Mouse (Mus musculus) neural tube, embryonic 12.5 days (tissue): ENCODE data around the gene Rbks. TPM values are rescaled to one million over a fixed set of nuclear protein-coding genes. Genes with fewer than 3 reads are reported as not detected.
"Not testable (repeated sequence)": the region's sequence is repeated elsewhere in the genome, so short reads cannot be mapped to it uniquely, and the experiment has no call there.

Experiments
- ATAC-seq: fragments of 200-750 bp; cut with Nextera tagmentation; 2 replicates; pipeline ENCODE4 v1.8.0; 2017; ENCODE audit warnings: low read depth, mild to moderate bottlenecking, moderate TSS enrichment, moderate library complexity; ENCODE audit not compliant: low FRiP score
- H3K27ac ChIP-seq: fragments of 300-500 bp; sonication (generic); 2 replicates; pipeline ENCODE4 v1.5.1; 2016
- H3K27me3 ChIP-seq: fragments of 300-500 bp; sonication (generic); replicated peaks from 2 replicates; pipeline ENCODE4 v1.6.1; 2016; ENCODE audit warnings: mild to moderate bottlenecking
- H3K36me3 ChIP-seq: fragments of 300-500 bp; sonication (generic); 2 replicates; pipeline ENCODE4 v1.6.1; 2016; ENCODE audit warnings: mild to moderate bottlenecking
- H3K4me1 ChIP-seq: fragments of 300-500 bp; sonication (generic); 2 replicates; pipeline ENCODE4 v1.6.1; 2016
- H3K4me2 ChIP-seq: fragments of 300-500 bp; sonication (generic); replicated peaks from 2 replicates; pipeline ENCODE4 v1.6.1; 2016; ENCODE audit warnings: mild to moderate bottlenecking
- H3K4me3 ChIP-seq: fragments of 300-500 bp; sonication (generic); 2 replicates; pipeline ENCODE4 v1.5.1; 2016
- H3K9ac ChIP-seq: fragments of 300-500 bp; sonication (generic); 2 replicates; pipeline ENCODE4 v1.6.1; 2016; ENCODE audit warnings: mild to moderate bottlenecking
- H3K9me3 ChIP-seq: fragments of 300-500 bp; sonication (generic); 2 replicates; pipeline ENCODE4 v1.6.1; 2016; ENCODE audit warnings: mild to moderate bottlenecking
- WGBS: fragments of 180-500 bp; shearing (Covaris S2); methylation state at CpG from one replicate; pipeline ENCODE4 v1.1.7; 2016; 5-methylcytosine and 5-hydroxymethylcytosine counted together
- microRNA-seq: library from miRNA; unstranded; fragments of <30 nt; microRNA quantifications from one replicate; pipeline ENCODE4, GENCODE M21; 2017
- polyA plus RNA-seq: library from polyadenylated mRNA; unstranded; fragments of >200 nt; fragmentation: Nextera tagmentation; extraction: Ambion mirVana; gene quantifications from 2 replicates; pipeline ENCODE4 v1.2.1, GENCODE M21; 2016

Rbks gene
- polyA plus RNA-seq, 1 experiment from 2014 or later, result 2.2 TPM

GRCm38 (mm10) chr5:31591122-31591521 lies 106.3 kb downstream of the Rbks start:
- ATAC-seq, result no peak
- 94% methylated on average over 7 of the region's 7 CpGs for WGBS

GRCm38 (mm10) chr5:31589711-31590319 lies 107.6 kb downstream of the Rbks start:
- ATAC-seq, result no peak
- Histone ChIP-seq H3K36me3 (no peaks in the 10 kb centered on the region), H3K27ac (no peak overlapping the region), H3K4me3 (no peak overlapping the region), H3K4me2 (no peak overlapping the region), H3K27me3 (no peaks in the 10 kb centered on the region), H3K4me1 (peaks cover 5% of the 10 kb centered on the region), H3K9ac (no peak overlapping the region), H3K9me3 (0 out of 2 replicates have a peak, but pooled peaks cover 6% of the 10 kb centered on the region)
- WGBS, result 67% methylated on average over 14 of the region's 14 CpGs

More at GRCm38 (mm10) chr5:31591122-31591521, 106.3 kb downstream of the Rbks start:
- H3K4me3 ChIP-seq, result no peak overlapping the region
- H3K4me1 ChIP-seq, result peaks cover 5% of the 10 kb centered on the region
- H3K27ac ChIP-seq, result no peak overlapping the region
- no peaks in the 10 kb centered on the region for H3K36me3 ChIP-seq
- no peak overlapping the region for H3K4me2 ChIP-seq
- H3K9ac ChIP-seq, result no peak overlapping the region
- no peaks in the 10 kb centered on the region for H3K27me3 ChIP-seq
- H3K9me3 ChIP-seq, result 0 out of 2 replicates have a peak, but pooled peaks cover 6% of the 10 kb centered on the region

DNA sequence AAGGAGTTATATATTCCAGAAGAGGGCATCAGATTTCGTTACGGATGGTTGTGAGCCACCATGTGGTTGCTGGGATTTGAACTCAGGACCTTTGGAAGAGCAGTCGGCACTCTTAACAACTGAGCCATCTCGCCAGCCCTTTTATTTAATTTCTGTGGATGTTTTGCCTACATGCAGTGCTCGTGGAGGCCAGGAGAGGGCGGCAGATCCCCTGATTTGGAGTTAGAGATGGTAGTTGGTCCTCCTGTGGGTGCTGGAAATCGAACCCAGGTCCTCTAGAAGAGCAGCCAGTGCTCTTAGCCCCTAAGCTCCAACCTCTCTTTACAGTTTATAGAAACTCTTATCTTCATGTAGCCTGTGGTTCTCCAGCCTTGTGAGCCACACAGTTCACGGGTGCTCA lies 108.8 kb downstream of the Rbks start:
- not testable (repeated sequence) for H3K27ac ChIP-seq, H3K4me1 ChIP-seq, H3K4me2 ChIP-seq, ATAC-seq, H3K9me3 ChIP-seq, H3K27me3 ChIP-seq, H3K4me3 ChIP-seq, H3K9ac ChIP-seq, H3K36me3 ChIP-seq
- 83% methylated on average over 8 of the region's 8 CpGs for WGBS

- 76% methylated on average over 2 of the region's 2 CpGs for WGBS
- no peak overlapping the region for H3K4me3 ChIP-seq
- peaks cover 5% of the 10 kb centered on the region for H3K4me1 ChIP-seq
Observed at GRCm38 (mm10) chr5:31588016-31588415, 109.4 kb downstream of the Rbks start.

DNA sequence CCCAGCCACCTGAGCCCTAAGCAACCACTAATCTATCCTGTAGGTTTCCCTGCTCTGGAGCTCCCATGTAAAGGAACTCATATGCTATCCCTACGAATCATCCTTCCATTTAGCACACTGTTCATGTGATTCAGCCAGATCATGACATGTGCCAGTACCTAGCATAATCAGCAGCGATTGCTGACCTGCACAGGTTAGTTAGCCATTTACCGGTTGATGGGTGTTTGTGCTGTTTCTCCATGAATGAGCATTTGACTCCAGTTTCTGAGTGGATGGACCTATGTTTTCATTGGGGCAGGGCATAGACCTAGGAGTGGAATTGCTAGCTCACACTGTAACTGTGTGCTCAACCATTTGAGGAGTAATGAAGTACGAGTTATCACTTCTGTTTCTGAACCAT lies 111.9 kb downstream of the Rbks start:
- Histone ChIP-seq H3K4me1 (peaks cover 5% of the 10 kb centered on the region), H3K9me3 (0 out of 2 replicates have a peak, but pooled peaks cover 6% of the 10 kb centered on the region), H3K4me2 (no peak overlapping the region), H3K36me3 (no peaks in the 10 kb centered on the region), H3K4me3 (no peak overlapping the region), H3K27ac (no peak overlapping the region), H3K9ac (no peak overlapping the region), H3K27me3 (no peaks in the 10 kb centered on the region)
- ATAC-seq, result no peak
- 92% methylated on average over 4 of the region's 4 CpGs for WGBS

More at GRCm38 (mm10) chr5:31588016-31588415, 109.4 kb downstream of the Rbks start:
- no peaks in the 10 kb centered on the region for H3K27me3 ChIP-seq
- 0 out of 2 replicates have a peak, but pooled peaks cover 6% of the 10 kb centered on the region for H3K9me3 ChIP-seq
- H3K36me3 ChIP-seq, result no peaks in the 10 kb centered on the region
- no peak overlapping the region for H3K27ac ChIP-seq
- H3K4me2 ChIP-seq, result no peak overlapping the region
- no peak overlapping the region for H3K9ac ChIP-seq
- no peak for ATAC-seq

GRCm38 (mm10) chr5:31583261-31583660 lies 114.2 kb downstream of the Rbks start:
- H3K4me1 ChIP-seq, result no peaks in the 10 kb centered on the region
- H3K9me3 ChIP-seq, result no peaks in the 10 kb centered on the region
- 80% methylated on average over 2 of the region's 2 CpGs for WGBS
- H3K27ac ChIP-seq, result no peak overlapping the region
- H3K4me3 ChIP-seq, result no peak overlapping the region
- no peak overlapping the region for H3K4me2 ChIP-seq
- no peaks in the 10 kb centered on the region for H3K27me3 ChIP-seq
- H3K36me3 ChIP-seq, result no peaks in the 10 kb centered on the region
- no peak overlapping the region for H3K9ac ChIP-seq
- ATAC-seq, result no peak

DNA sequence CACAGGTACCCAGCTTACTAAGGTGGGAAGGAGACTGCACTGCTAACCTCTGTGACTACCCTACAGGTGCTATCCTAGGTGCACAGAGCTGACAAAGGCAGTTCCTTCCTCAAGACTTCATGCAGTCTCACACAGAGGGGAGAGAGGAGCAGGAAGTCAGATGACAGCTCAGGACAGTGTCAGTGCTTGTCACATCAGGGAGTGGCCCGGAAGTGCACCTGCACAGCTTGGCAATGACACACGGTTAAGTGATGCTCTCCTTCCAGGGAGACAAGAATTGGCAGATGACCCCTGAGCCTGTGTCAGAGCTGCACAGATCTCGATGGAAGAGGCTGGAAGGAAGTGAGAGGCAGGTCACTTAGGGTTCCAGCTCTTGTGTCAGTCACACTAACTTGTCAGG lies 115.5 kb downstream of the Rbks start:
- no peaks in the 10 kb centered on the region for H3K36me3 ChIP-seq
- no peak for ATAC-seq
- H3K4me2 ChIP-seq, result no peak overlapping the region
- 87% methylated on average over 3 of the region's 3 CpGs for WGBS
- H3K27me3 ChIP-seq, result no peaks in the 10 kb centered on the region
- no peaks in the 10 kb centered on the region for H3K4me1 ChIP-seq
- no peak overlapping the region for H3K27ac ChIP-seq
- H3K9me3 ChIP-seq, result no peaks in the 10 kb centered on the region
- H3K9ac ChIP-seq, result no peak overlapping the region
- no peak overlapping the region for H3K4me3 ChIP-seq

- no peak overlapping the region for H3K9ac ChIP-seq
- no peaks in the 10 kb centered on the region for H3K27me3 ChIP-seq
- no peak overlapping the region for H3K4me2 ChIP-seq
- ATAC-seq, result no peak
- no peak overlapping the region for H3K4me3 ChIP-seq
- H3K27ac ChIP-seq, result no peak overlapping the region
- H3K9me3 ChIP-seq, result no peaks in the 10 kb centered on the region
- WGBS, result 79% methylated on average over 6 of the region's 6 CpGs
- H3K4me1 ChIP-seq, result no peaks in the 10 kb centered on the region
- H3K36me3 ChIP-seq, result no peaks in the 10 kb centered on the region
Observed at GRCm38 (mm10) chr5:31581263-31581662, 116.2 kb downstream of the Rbks start.

GRCm38 (mm10) chr5:31576539-31576975 lies 120.9 kb downstream of the Rbks start:
- 75% methylated on average over 7 of the region's 7 CpGs for WGBS
- Histone ChIP-seq H3K4me1 (peaks cover under 1% of the 10 kb centered on the region; the same call in 1 of the 2 replicates), H3K9ac (no peak overlapping the region), H3K4me2 (no peak overlapping the region), H3K9me3 (no peaks in the 10 kb centered on the region), H3K27me3 (no peaks in the 10 kb centered on the region), H3K36me3 (no peaks in the 10 kb centered on the region), H3K27ac (no peak overlapping the region), H3K4me3 (no peak overlapping the region)
- ATAC-seq, result no peak

Small RNA genes within 50 kb of the gene (microRNA-seq; reads per million reads assigned to microRNA genes)
- gene Mir3473e, result not detected

Other genes with a start within 250 kb of the Rbks start
- 97.1 and 100 TPM in 2 replicates for gene Zfp512, start 245.2 kb downstream of the Rbks start, polyA plus RNA-seq
- not detected in 2 replicates for gene 4930548H24Rik, start 211.9 kb downstream of the Rbks start, polyA plus RNA-seq
- 73.2 and 76.3 TPM in 2 replicates for gene Gpn1, start 202.9 kb downstream of the Rbks start, polyA plus RNA-seq
- gene Slc4a1ap, start 170.6 kb downstream of the Rbks start, polyA plus RNA-seq, result 36.5 and 40.7 TPM in 2 replicates
- gene Supt7l, start 169.8 kb downstream of the Rbks start, polyA plus RNA-seq, result 29.5 and 30.8 TPM in 2 replicates
- gene Mrpl33, start 100.7 kb downstream of the Rbks start, polyA plus RNA-seq, result 197 and 201 TPM in 2 replicates
- gene Babam2, start 57 bp upstream of the Rbks start, polyA plus RNA-seq, result 36.0 and 45.5 TPM in 2 replicates